Mouse (Mus musculus) lung, postnatal 0 days (tissue): Measurements from ENCODE around the gene Krr1.

Experiments
- CTCF ChIP-seq: IDR thresholded peaks from 2 replicates; pipeline ENCODE4 v1.5.1; 2016; ENCODE audit warnings: antibody characterized with exemption, mild to moderate bottlenecking
- EP300 ChIP-seq: IDR thresholded peaks from 2 replicates; pipeline ENCODE4 v1.6.1; 2016; ENCODE audit warnings: antibody characterized with exemption, mild to moderate bottlenecking, control low read depth

DNA sequence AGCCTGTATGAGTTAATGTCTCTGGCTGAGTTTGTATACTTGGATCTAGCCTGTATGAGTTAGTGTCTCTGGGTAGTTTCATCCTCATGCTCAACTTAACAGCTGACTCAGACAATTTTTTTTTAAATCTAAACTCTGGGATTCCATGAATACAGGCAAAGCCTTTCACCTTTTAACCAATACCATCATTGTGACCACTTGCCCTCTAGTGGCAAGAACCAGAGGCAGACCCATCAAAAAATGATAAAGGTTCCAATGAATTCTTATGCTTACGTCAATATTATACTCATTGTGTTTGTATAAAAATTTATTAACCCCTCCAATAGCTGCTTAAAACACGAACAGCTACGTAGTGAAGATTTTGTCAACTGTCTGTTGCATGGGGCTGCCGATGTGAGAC is 6.1 kb upstream of the Krr1 start:
- TF ChIP-seq EP300 (no peak), CTCF (peak; percentile 64)
